Mouse (Mus musculus) cerebellum, adult (tissue): ENCODE measurements around the gene Cpeb2.

Source experiments
- ATAC-seq: cut with Nextera tagmentation; 2 replicates; pipeline ENCODE4 v1.9.2; 2017; ENCODE audit warnings: mild to moderate bottlenecking, moderate library complexity, mixed read lengths; ENCODE audit not compliant: insufficient number of reproducible peaks, low FRiP score, low TSS enrichment

Gene Cpeb2

DNA sequence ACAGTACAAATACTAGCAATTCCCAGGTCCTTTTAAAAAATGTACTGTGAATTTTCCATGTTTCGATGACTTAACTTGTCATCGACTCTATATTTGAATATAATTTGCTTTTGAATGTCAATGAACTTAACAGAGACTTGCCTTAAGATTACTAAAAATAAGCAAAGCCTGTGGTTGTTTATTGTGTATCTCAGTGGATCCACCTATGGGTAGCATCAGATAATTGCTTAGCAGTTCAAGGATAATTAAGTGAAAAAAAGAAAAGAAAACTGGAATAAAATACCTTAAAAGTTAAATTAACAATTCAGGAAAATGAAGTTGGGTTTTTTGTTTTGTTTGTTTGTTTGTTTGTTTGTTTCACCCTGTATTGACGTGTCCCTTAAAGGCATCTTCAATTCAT, 3.5 kb downstream of the Cpeb2 start:
- no peak for ATAC-seq

- no peak for ATAC-seq
Measured at GRCm38 (mm10) chr5:43237238-43237637, 4.3 kb downstream of the Cpeb2 start.

DNA sequence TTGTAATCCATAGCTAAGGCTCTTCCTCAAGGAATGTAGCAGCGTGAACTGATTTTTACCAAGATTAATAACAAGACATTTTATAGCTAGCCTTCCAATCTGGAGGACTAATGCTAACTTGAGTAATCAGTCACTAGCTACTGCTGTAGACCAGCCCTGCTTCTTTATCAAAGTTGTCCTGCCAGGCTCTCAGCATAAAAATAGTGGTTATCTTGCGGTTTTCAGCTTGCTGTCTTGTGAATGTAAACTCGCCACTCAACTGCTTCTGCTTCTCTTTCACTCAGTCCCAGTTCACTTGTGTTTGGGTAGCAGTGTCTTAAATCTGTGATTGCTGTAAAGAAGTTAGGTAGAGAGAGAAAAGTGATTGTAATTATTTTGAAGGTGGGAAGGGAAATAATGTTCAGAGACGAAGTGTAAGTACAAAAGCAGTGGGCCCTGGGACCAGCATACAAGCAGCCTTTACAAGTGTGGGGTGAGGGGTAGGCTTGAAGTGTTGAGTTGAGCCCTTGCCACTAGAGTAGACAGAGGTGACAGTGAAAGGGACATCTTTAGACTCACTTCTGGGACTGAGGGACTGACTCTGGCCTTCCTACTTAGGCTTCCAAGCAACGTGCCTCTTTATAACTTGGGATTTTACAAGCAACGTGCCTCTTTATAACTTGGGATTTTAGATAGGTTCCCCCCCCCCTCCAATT, 6.3 kb downstream of the Cpeb2 start:
- ATAC-seq: no peak

- no peak for ATAC-seq
Measured at GRCm38 (mm10) chr5:43240729-43241128, 7.8 kb downstream of the Cpeb2 start.

DNA sequence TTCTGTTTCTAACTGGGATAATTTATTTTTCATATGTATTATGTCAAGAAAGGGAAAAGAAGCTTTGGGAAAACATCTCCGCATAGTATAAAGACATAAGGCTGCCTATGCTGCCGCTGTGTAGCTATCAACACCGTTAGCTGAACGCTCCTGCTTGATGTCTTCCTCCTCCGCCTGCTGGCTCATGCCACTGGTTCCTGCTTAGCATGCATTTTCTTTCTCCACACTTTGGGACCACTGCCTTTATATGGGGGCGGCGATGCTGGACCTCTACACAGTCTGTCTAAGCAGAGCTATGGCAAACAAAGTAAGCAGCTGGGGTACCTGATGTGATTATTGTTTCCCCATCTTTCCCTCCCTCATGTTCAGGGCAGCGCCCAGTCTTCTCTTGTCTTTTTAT, 13.3 kb downstream of the Cpeb2 start:
- ATAC-seq: no peak

GRCm38 (mm10) chr5:43246954-43247353, 14.0 kb downstream of the Cpeb2 start:
- ATAC-seq: peak; percentile 33; the same call in 1 of the 2 replicates

DNA sequence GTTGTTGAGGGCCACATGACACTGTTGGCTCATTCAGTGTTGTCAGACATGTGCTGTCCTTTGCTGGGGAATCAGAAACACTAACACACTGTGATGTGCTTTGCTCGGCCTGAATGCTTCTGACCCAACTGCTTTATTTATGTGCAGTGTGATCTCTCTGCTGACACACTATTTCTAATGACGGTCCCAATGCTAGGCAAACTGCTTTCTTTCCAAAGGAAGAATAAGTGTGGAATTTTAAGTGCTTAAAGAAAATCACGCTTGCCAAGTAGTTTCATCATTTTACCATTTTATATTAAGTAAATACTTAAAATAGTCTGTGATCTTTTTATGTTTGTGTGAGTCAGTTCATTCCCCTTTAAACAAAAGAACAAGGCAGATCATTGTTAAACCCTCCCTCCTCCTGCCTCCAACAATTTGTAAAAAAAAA, 15.0 kb downstream of the Cpeb2 start:
- peak; percentile 73; the same call in 1 of the 2 replicates for ATAC-seq

GRCm38 (mm10) chr5:43257490-43257889, 24.5 kb downstream of the Cpeb2 start:
- ATAC-seq: no peak

GRCm38 (mm10) chr5:43258472-43259142, 25.6 kb downstream of the Cpeb2 start:
- ATAC-seq: peak; percentile 88

GRCm38 (mm10) chr5:43261814-43262213, 28.8 kb downstream of the Cpeb2 start:
- ATAC-seq: no peak

- ATAC-seq: no peak
Measured at GRCm38 (mm10) chr5:43263951-43264350, 31.0 kb downstream of the Cpeb2 start.

GRCm38 (mm10) chr5:43264696-43265095, 31.7 kb downstream of the Cpeb2 start:
- 0 out of 2 replicates have a peak, but pooled peaks have one; percentile 29 for ATAC-seq

- ATAC-seq: no peak
Measured at GRCm38 (mm10) chr5:43277982-43278381, 45.0 kb downstream of the Cpeb2 start.

- ATAC-seq: no peak
Measured at GRCm38 (mm10) chr5:43279774-43280173, 46.8 kb downstream of the Cpeb2 start.

DNA sequence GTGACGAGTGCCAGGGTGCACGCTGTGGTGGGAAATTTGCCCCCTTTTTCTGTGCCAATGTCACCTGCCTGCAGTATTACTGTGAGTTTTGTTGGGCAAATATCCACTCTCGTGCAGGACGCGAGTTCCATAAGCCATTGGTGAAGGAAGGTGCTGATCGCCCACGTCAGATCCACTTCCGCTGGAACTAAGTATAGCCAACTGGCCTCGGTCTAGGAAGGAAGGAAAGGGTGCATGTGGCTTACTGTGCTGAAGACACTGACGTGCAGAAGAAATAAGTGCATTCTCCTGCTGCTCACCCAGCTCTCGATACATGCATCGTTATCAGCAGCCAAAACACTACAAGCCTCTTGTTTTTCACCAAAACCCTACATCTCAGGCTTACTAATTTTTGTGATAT, 52.8 kb downstream of the Cpeb2 start:
- no peak for ATAC-seq

DNA sequence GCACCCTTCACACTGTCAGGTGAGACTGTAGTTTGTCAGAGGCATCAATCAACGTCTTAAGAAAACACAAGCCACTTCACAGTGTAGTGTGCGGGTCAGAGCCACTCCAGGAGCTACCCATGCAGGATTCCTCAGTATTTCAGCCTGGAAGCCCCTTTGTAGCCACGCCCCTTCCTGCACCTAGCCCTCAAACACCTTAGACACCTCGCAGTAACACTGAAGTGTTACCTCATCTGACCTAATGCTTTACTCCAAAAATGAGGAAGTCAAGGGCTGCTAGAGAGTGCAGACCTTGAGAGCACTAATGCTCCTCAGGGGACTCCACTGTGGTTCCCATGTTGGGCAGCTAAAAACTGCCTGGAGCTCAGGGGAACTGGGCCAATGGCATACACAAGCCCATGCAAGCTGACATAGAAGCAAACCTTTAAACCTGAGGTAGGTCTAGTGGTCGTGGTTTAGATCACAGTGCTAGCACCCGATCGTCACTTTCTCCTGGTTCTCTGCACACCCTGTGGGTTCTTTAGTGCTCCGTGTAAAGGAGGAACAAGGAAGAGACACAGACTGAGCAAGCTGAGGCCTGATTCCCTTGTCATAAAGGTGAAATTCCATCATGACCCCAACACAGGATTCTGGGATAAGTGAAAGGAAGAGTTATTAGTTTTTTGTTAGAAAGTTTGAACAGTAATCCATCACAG, 56.9 kb downstream of the Cpeb2 start:
- no peak for ATAC-seq

- ATAC-seq: no peak
Measured at GRCm38 (mm10) chr5:43293136-43293535, 60.2 kb downstream of the Cpeb2 start.

- ATAC-seq: peak; percentile 59
Measured at GRCm38 (mm10) chr5:43297459-43297858, 64.5 kb downstream of the Cpeb2 start.

DNA sequence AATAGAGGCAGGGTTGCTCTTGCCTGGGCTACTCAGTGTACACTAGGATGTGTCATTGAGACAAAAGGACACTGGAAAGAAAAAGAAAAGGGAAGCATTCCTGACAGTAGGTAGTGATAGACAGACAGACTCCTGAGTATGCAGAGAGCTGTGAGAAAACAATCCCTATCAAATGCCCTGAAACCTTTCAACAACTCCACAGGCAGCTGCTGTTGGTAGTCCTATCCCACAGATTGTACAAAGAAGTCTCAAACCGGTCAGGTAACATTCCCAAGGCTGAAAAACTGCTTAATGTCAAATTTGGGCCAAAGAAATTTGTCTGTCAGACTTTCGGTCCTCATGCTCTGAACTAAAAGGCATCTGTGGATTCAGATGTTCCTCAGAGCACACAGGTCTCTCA, 66.0 kb downstream of the Cpeb2 start:
- no peak for ATAC-seq

DNA sequence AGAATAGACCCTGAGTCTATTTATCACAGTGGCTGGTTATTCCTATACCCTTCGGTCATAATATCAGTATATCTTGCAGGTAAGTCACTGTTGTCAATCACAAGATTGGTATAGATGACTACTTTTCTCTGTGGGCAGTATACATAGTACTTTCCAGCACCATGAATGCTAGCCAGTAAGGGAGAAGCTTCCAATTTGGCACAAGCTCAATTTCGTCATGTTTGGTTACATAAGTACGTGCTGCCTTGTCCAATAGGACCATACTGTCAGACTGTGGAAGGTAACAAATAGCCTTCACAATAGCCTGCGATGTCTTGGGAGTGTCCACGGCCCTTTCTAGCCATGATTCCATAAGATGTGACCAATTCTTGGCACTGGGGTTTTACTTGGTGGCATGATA, 67.1 kb downstream of the Cpeb2 start:
- no peak for ATAC-seq

DNA sequence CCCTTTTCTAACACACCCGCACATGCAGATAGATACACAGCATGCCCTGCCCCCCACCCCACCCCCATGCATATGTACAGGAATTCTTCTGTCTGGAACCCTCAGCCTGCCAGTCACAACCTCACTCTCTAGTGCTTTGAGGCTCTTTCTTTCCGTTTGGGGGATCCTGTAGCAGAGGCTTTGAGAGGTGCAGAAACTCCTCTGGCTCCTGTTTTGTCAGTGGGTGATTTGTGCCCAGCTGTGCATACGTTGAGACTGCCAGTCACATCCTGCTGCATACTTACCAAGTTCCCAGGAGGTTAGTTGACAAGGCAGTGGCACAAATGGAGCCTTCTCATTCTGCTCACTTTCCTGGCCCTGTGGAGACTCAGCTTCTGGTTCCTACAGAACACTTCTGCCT, 68.0 kb downstream of the Cpeb2 start:
- ATAC-seq: no peak
